Mouse (Mus musculus) heart, embryonic 10.5 days (tissue): Measurements from ENCODE around the gene Tsen2. TPM values are rescaled to one million over a fixed set of nuclear protein-coding genes. Genes with fewer than 3 reads are reported as not detected.

Experiments
- DNase-seq: peaks from one replicate; pipeline ENCODE4 v3.0.0-alpha.2; 2017; ENCODE audit warnings: low spot score
- H3K27ac ChIP-seq: fragments of 300-500 bp; sonication (generic); 2 replicates; pipeline ENCODE4 v1.5.1; 2016; ENCODE audit warnings: mild to moderate bottlenecking
- H3K27me3 ChIP-seq: fragments of 300-500 bp; sonication (generic); 2 replicates; pipeline ENCODE4 v1.6.1; 2016; ENCODE audit warnings: mild to moderate bottlenecking; ENCODE audit not compliant: poor library complexity, insufficient read depth, severe bottlenecking
- H3K36me3 ChIP-seq: fragments of 300-500 bp; sonication (generic); 2 replicates; pipeline ENCODE4 v1.6.1; 2016; ENCODE audit warnings: mild to moderate bottlenecking, moderate library complexity
- H3K4me1 ChIP-seq: fragments of 300-500 bp; sonication (generic); 2 replicates; pipeline ENCODE4 v1.6.1; 2016; ENCODE audit warnings: mild to moderate bottlenecking
- H3K4me3 ChIP-seq: fragments of 300-500 bp; sonication (generic); 2 replicates; pipeline ENCODE4 v1.5.1; 2016; ENCODE audit warnings: mild to moderate bottlenecking, moderate library complexity
- H3K9me3 ChIP-seq: fragments of 300-500 bp; sonication (generic); 2 replicates; pipeline ENCODE4 v1.6.1; 2016; ENCODE audit warnings: mild to moderate bottlenecking, moderate library complexity
- WGBS: fragments of 180-500 bp; shearing (Covaris S2); methylation state at CpG from one replicate; pipeline ENCODE4 v1.1.7; 2016; 5-methylcytosine and 5-hydroxymethylcytosine counted together
- polyA plus RNA-seq: library from polyadenylated mRNA; unstranded; fragments of >200 nt; fragmentation: Nextera tagmentation; extraction: Ambion mirVana; gene quantifications from 2 replicates; pipeline ENCODE4 v1.2.1, GENCODE M21; 2016

The Tsen2 gene
- polyA plus RNA-seq, 1 experiment from 2014 or later = 29.0 TPM

DNA sequence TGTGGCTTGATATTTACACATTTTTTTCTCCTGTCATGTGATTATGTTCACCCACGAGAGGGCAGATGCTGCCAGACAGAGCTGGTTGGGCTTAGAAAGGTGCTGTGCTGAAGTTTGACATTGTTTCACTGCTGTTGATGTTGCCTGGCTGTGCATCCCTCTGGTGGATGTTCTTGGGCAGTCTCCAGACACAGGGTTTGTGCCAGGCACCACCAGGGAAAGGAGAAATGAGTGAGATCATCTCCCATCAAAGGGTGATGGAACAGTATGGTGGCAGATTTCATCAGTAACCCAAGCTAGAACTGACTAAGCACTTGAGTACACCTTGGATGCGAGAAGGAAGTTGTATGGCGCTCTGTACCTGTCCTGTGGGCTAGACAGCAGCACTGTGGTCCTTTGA lies 71.5 kb downstream of the Tsen2 start:
- H3K4me3 ChIP-seq = no peak overlapping the region
- no peaks in the 10 kb centered on the region for H3K4me1 ChIP-seq
- peaks cover 95% of the 10 kb centered on the region for H3K36me3 ChIP-seq
- no peak overlapping the region for H3K27ac ChIP-seq
- WGBS = 89% methylated on average over 3 of the region's 3 CpGs
- no peaks in the 10 kb centered on the region for H3K9me3 ChIP-seq
- no peak for DNase-seq
- H3K27me3 ChIP-seq = no peaks in the 10 kb centered on the region

DNA sequence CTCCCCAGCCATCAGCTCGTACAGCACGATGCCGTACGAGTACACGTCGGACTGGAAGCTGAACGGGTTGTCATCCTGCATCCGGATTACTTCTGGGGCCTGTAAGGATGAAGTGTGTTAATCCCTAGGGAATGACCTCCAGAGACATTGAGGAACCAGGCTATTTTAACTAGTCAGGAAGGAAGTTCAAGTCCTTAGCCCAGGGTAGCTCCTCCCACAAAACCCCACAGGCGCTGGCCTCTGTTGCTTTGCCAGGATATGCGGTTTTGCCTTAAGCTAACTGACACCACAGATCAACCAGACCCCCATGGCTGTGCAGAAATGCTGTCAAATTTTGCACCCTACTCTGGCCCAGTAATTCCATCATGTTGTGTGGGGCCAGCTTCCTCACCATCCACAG lies 75.4 kb downstream of the Tsen2 start:
- Histone ChIP-seq H3K9me3 (no peaks in the 10 kb centered on the region), H3K36me3 (peaks cover 99% of the 10 kb centered on the region), H3K4me1 (no peaks in the 10 kb centered on the region), H3K4me3 (no peak overlapping the region), H3K27me3 (no peaks in the 10 kb centered on the region), H3K27ac (no peak overlapping the region)
- DNase-seq = no peak
- 92% methylated on average over 10 of the region's 10 CpGs for WGBS

DNA sequence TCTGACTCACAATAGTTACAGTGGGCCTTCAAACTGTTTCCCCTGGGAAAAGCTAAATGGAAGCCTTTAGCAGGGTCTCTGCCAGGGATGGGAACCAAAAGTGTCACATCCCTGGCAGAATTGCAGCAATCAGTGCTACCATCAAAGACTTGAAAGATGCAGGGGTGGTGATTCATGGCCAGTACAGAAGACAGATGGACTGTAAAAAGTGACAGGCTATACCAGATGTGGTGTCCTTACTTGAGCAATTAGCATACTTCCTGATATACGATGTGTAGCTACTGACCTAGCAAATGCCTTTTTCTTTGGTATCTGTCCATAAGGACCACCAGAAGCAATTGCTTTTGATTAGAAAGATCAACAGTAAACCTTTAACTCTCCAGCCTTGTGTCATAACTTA lies 76.5 kb downstream of the Tsen2 start:
- Histone ChIP-seq H3K27me3 (no peaks in the 10 kb centered on the region), H3K36me3 (peaks cover 99% of the 10 kb centered on the region), H3K27ac (no peak overlapping the region), H3K4me1 (no peaks in the 10 kb centered on the region; the same call in 1 of the 2 replicates), H3K4me3 (no peak overlapping the region), H3K9me3 (no peaks in the 10 kb centered on the region)
- DNase-seq = no peak
- WGBS = 80% methylated on average over 1 of the region's 1 CpGs

DNA sequence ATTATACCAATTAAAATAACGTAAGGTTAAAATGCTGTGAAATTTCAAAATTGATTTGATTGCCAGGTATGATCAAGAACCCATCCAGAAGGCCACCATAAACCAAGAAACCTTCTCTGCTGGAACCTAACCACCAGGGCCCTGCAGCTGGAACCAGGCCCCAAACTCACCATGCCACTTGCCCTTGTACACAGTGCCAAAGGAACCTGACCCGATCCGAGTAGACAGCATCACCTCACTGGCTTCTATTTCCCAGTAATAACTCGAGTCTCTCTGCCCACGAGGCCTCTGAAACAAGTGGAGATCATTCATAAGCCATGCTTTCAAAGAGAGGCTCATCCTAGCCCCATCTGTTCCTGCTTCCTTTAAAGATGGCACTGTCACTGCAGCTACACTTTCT lies 81.7 kb downstream of the Tsen2 start:
- Histone ChIP-seq H3K36me3 (peaks cover 97% of the 10 kb centered on the region), H3K9me3 (no peaks in the 10 kb centered on the region), H3K27me3 (no peaks in the 10 kb centered on the region), H3K4me3 (no peak overlapping the region), H3K27ac (no peak overlapping the region), H3K4me1 (no peaks in the 10 kb centered on the region; the same call in 1 of the 2 replicates)
- no peak for DNase-seq
- 89% methylated on average over 5 of the region's 5 CpGs for WGBS

Other genes with a start within 250 kb of the Tsen2 start
- gene Pparg, start 183.7 kb upstream of the Tsen2 start, polyA plus RNA-seq = 0.88 and 1.3 TPM in 2 replicates
- gene Mkrn2os, start 47.9 kb downstream of the Tsen2 start, polyA plus RNA-seq = 0.07 and 0.36 TPM in 2 replicates
- gene Mkrn2, start 57.2 kb downstream of the Tsen2 start, polyA plus RNA-seq = 23.5 and 27.7 TPM in 2 replicates
- 94.0 and 101 TPM in 2 replicates for gene Raf1, start 132.0 kb downstream of the Tsen2 start, polyA plus RNA-seq
- gene Tmem40, start 217.7 kb downstream of the Tsen2 start, polyA plus RNA-seq = 2.8 and 3.3 TPM in 2 replicates
- 60.0 and 73.9 TPM in 2 replicates for gene Cand2, start 229.9 kb downstream of the Tsen2 start, polyA plus RNA-seq